Mouse (Mus musculus): ENCODE data around the gene Pou6f2. TPM values are rescaled to one million over a fixed set of nuclear protein-coding genes. Genes with fewer than 3 reads are reported as not detected.

The Pou6f2 gene
- polyA plus RNA-seq, 1 experiment from 2014 or later = 19.8 TPM

DNA sequence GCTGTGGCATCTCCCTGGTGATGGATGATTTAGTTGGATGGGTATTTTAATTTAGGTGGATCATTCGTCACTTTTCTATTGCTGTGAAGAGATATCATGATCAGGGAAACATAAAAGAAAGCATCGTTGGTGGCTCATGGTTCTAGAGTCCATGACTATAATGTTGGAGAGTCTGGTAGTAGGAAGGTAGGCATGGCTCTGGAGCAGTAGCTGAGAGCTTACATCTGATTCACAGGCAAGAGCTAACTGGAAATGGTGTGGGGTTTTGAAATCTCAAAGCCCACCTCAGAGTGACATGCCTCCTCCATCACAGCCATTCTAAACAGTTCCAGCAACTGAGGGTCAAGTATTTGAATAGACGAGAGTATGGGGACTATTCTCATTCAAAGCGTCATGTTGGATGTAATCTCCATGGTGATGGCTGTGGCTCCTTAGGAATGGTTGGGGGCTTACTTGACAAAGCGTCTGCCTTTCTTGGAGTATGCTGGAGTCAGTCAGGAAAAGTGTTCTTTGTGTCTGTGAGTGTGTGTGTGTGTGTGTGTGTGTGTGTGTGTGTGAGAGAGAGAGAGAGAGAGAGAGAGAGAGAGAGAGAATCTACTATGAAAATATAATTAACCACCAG is 115.0 kb downstream of the Pou6f2 start:
- peaks cover 14% of the 10 kb centered on the region for H3K4me1 ChIP-seq (ENCODE audit: control insufficient read depth, insufficient read depth, low read length)
- no peak overlapping the region for H3K4me2 ChIP-seq (ENCODE audit: low read length)
- no peaks in the 10 kb centered on the region for H3K36me3 ChIP-seq (ENCODE audit: control insufficient read depth, insufficient read depth, low read length)
- WGBS = 29% methylated on average over 5 of the region's 5 CpGs
- H3K9me3 ChIP-seq (replicated peaks; ENCODE audit: control insufficient read depth, low read length, poor library complexity, severe bottlenecking) = no peaks in the 10 kb centered on the region
- no peak overlapping the region for H3K9ac ChIP-seq (ENCODE audit: low read depth, low read length)
- no peak overlapping the region; the same call in 1 of the 2 replicates for H3K27ac ChIP-seq (ENCODE audit: low read length)
- ATAC-seq = peak; percentile 40; the same call in 1 of the 2 replicates
- H3K4me3 ChIP-seq (ENCODE audit: low read depth, low read length) = no peak overlapping the region
- H3K27me3 ChIP-seq (ENCODE audit: control insufficient read depth, insufficient read depth, low read depth, low read length) = no peaks in the 10 kb centered on the region

- Histone ChIP-seq H3K9ac (ENCODE audit: low read depth, low read length) (no peak overlapping the region), H3K4me1 (ENCODE audit: control insufficient read depth, insufficient read depth, low read length) (peaks cover 14% of the 10 kb centered on the region), H3K27me3 (ENCODE audit: control insufficient read depth, insufficient read depth, low read depth, low read length) (no peaks in the 10 kb centered on the region), H3K4me2 (ENCODE audit: low read length) (no peak overlapping the region), H3K9me3 (replicated peaks; ENCODE audit: control insufficient read depth, low read length, poor library complexity, severe bottlenecking) (no peaks in the 10 kb centered on the region), H3K36me3 (ENCODE audit: control insufficient read depth, insufficient read depth, low read length) (no peaks in the 10 kb centered on the region), H3K4me3 (ENCODE audit: low read depth, low read length) (no peak overlapping the region), H3K27ac (ENCODE audit: low read length) (peak overlapping the region; percentile 66)
- 1% methylated on average over 3 of the region's 3 CpGs for WGBS
- peak; percentile 96 for ATAC-seq
Observed at GRCm38 (mm10) chr13:18281084-18281483, 116.4 kb downstream of the Pou6f2 start.

GRCm38 (mm10) chr13:18253131-18253530 is 144.4 kb downstream of the Pou6f2 start:
- ATAC-seq = no peak
- H3K4me1 ChIP-seq (ENCODE audit: control insufficient read depth, insufficient read depth, low read length) = no peaks in the 10 kb centered on the region
- H3K4me2 ChIP-seq (ENCODE audit: low read length) = no peak overlapping the region
- H3K4me3 ChIP-seq (ENCODE audit: low read depth, low read length) = no peak overlapping the region
- no peaks in the 10 kb centered on the region for H3K27me3 ChIP-seq (ENCODE audit: control insufficient read depth, insufficient read depth, low read depth, low read length)
- H3K9me3 ChIP-seq (replicated peaks; ENCODE audit: control insufficient read depth, low read length, poor library complexity, severe bottlenecking) = no peaks in the 10 kb centered on the region
- no peaks in the 10 kb centered on the region for H3K36me3 ChIP-seq (ENCODE audit: control insufficient read depth, insufficient read depth, low read length)
- no peak overlapping the region for H3K9ac ChIP-seq (ENCODE audit: low read depth, low read length)
- 80% methylated on average over 3 of the region's 3 CpGs for WGBS
- no peak overlapping the region for H3K27ac ChIP-seq (ENCODE audit: low read length)

DNA sequence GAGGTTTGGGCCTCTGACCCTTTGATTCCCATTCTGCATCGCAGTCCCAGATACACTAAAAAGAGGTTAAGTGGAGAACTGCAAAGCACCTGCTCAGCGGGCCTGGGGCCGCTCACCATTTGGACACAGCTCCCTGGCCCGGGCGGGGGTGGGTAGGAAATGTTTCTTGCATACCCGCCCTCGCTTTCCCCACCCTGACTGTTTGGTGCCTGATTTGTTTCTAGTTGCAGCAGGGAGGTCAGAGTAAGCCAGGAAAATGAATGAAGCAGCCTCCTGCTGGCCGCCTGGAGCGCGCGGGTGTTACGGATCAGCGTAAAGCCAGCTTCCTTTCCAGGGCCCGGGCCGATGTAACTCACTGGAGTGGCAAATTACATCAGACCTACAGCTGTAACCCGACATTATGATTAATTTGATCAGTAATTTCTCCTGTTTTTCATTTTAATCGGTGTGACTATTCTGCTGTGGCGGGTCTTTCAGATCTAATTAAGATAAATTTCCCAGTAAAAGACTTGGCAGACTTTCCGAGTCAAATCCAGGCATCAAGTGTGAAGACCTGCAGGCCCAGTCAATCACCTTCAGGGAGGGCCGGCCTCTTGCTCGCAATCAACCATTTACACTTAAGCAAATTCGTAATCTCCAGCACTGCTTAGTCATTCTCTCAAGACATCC is 178.8 kb downstream of the Pou6f2 start:
- peak overlapping the region; percentile 53 for H3K4me2 ChIP-seq (ENCODE audit: low read length)
- 5% methylated on average over 22 of the region's 22 CpGs for WGBS
- H3K27me3 ChIP-seq (ENCODE audit: control insufficient read depth, insufficient read depth, low read depth, low read length) = no peaks in the 10 kb centered on the region
- peak; percentile 93 for ATAC-seq
- H3K4me1 ChIP-seq (ENCODE audit: control insufficient read depth, insufficient read depth, low read length) = peaks cover 4% of the 10 kb centered on the region; the same call in 1 of the 2 replicates
- peak overlapping the region; percentile 20; the same call in 1 of the 2 replicates for H3K4me3 ChIP-seq (ENCODE audit: low read depth, low read length)
- peak overlapping the region; percentile 61 for H3K9ac ChIP-seq (ENCODE audit: low read depth, low read length)
- H3K9me3 ChIP-seq (replicated peaks; ENCODE audit: control insufficient read depth, low read length, poor library complexity, severe bottlenecking) = no peaks in the 10 kb centered on the region
- no peaks in the 10 kb centered on the region for H3K36me3 ChIP-seq (ENCODE audit: control insufficient read depth, insufficient read depth, low read length)
- H3K27ac ChIP-seq (ENCODE audit: low read length) = no peak overlapping the region

- no peak for ATAC-seq
- no peaks in the 10 kb centered on the region for H3K9me3 ChIP-seq (replicated peaks; ENCODE audit: control insufficient read depth, low read length, poor library complexity, severe bottlenecking)
- no peak overlapping the region for H3K9ac ChIP-seq (ENCODE audit: low read depth, low read length)
- no peaks in the 10 kb centered on the region for H3K27me3 ChIP-seq (ENCODE audit: control insufficient read depth, insufficient read depth, low read depth, low read length)
- H3K27ac ChIP-seq (ENCODE audit: low read length) = no peak overlapping the region
- no peaks in the 10 kb centered on the region for H3K36me3 ChIP-seq (ENCODE audit: control insufficient read depth, insufficient read depth, low read length)
- WGBS = 95% methylated on average over 14 of the region's 14 CpGs
- no peak overlapping the region for H3K4me3 ChIP-seq (ENCODE audit: low read depth, low read length)
- H3K4me2 ChIP-seq (ENCODE audit: low read length) = no peak overlapping the region
- H3K4me1 ChIP-seq (ENCODE audit: control insufficient read depth, insufficient read depth, low read length) = no peaks in the 10 kb centered on the region
Observed at GRCm38 (mm10) chr13:18211242-18211641, 186.2 kb downstream of the Pou6f2 start.

DNA sequence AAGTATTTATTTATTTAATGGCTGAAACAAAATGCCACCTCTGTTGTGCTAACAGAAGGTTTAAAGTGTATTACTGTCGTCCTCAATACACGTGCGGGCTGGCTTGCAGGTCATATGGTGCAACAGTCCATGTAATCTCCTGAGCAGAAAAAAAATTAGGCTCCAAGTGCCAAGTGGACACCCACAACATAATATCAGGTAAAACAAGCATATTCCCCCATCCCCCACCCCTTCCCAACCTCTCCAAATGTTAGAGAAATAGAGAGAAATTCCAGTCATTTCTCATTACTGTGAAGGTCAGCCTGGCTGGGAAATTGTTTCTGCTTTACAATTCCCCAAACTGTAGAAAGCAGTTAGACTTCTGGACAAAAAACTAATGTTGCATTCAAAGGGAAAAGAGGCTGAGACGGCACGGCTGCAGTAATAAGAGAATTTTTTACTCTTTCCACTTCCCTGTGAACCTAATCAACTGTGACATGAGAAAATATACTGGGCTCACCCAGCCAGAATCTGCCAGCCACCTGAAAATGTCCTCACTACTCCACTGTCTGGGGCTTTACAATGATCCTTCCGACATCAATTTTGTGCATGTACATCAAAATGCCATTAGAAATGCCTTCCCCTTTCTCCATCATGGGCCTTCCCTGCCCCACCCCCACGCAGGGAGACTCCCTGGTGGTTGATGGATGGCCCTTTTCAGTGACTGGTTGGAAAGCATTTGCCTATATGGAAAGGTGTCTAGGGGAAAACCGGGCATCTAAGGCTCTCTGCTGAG is 192.8 kb downstream of the Pou6f2 start:
- WGBS = 34% methylated on average over 8 of the region's 8 CpGs
- no peak for ATAC-seq
- Histone ChIP-seq H3K27me3 (ENCODE audit: control insufficient read depth, insufficient read depth, low read depth, low read length) (no peaks in the 10 kb centered on the region), H3K4me1 (ENCODE audit: control insufficient read depth, insufficient read depth, low read length) (peaks cover 2% of the 10 kb centered on the region; the same call in 1 of the 2 replicates), H3K36me3 (ENCODE audit: control insufficient read depth, insufficient read depth, low read length) (no peaks in the 10 kb centered on the region), H3K27ac (ENCODE audit: low read length) (no peak overlapping the region), H3K9ac (ENCODE audit: low read depth, low read length) (no peak overlapping the region), H3K9me3 (replicated peaks; ENCODE audit: control insufficient read depth, low read length, poor library complexity, severe bottlenecking) (no peaks in the 10 kb centered on the region), H3K4me3 (ENCODE audit: low read depth, low read length) (no peak overlapping the region), H3K4me2 (ENCODE audit: low read length) (no peak overlapping the region)

DNA sequence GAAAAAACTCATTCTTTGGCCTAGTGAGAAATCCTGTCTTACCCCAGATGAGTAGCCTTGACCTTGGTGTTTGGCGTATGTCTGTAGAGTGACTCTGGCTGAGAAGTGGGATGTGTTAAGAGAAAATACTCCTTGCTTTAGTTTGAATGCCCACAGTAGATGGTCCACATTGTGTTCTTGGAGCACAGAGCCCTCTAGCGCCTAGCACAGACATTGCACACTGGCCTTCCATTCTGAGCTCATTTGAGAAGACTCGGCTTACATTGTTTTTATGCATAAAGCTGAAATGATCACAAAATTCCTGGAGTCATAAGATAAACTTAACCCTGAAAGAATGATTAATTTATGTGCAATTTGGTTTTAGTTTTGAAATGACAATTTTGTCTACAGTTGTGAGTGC is 223.5 kb downstream of the Pou6f2 start:
- no peaks in the 10 kb centered on the region for H3K36me3 ChIP-seq (ENCODE audit: control insufficient read depth, insufficient read depth, low read length)
- H3K4me2 ChIP-seq (ENCODE audit: low read length) = no peak overlapping the region
- no peak overlapping the region for H3K27ac ChIP-seq (ENCODE audit: low read length)
- H3K27me3 ChIP-seq (ENCODE audit: control insufficient read depth, insufficient read depth, low read depth, low read length) = no peaks in the 10 kb centered on the region
- WGBS = 47% methylated on average over 3 of the region's 3 CpGs
- no peak overlapping the region for H3K9ac ChIP-seq (ENCODE audit: low read depth, low read length)
- H3K4me3 ChIP-seq (ENCODE audit: low read depth, low read length) = no peak overlapping the region
- no peaks in the 10 kb centered on the region for H3K9me3 ChIP-seq (replicated peaks; ENCODE audit: control insufficient read depth, low read length, poor library complexity, severe bottlenecking)
- ATAC-seq = no peak
- H3K4me1 ChIP-seq (ENCODE audit: control insufficient read depth, insufficient read depth, low read length) = peaks cover 3% of the 10 kb centered on the region; the same call in 1 of the 2 replicates

DNA sequence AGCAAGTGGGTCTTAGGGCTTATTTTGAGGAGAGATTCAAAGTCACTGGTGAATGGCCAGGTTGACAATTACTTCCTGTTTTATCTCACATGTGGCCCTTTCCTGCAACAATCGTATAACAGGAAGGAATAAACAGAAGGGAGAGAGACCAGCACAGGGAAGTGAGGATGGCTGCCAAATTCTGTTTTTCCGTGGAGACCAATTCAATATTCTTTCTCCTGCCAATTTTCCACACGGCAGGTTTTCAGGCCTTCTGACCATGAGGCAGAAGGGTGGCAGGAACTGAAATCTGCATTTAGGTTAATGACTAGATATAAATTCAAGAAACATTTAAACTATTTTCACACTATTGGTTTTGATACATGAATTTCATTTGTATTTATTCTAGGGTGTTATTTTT is 224.5 kb downstream of the Pou6f2 start:
- WGBS = 51% methylated on average over 3 of the region's 3 CpGs
- no peak for ATAC-seq
- H3K27me3 ChIP-seq (ENCODE audit: control insufficient read depth, insufficient read depth, low read depth, low read length) = no peaks in the 10 kb centered on the region
- H3K36me3 ChIP-seq (ENCODE audit: control insufficient read depth, insufficient read depth, low read length) = no peaks in the 10 kb centered on the region
- peaks cover 3% of the 10 kb centered on the region; the same call in 1 of the 2 replicates for H3K4me1 ChIP-seq (ENCODE audit: control insufficient read depth, insufficient read depth, low read length)
- no peak overlapping the region for H3K27ac ChIP-seq (ENCODE audit: low read length)
- H3K9me3 ChIP-seq (replicated peaks; ENCODE audit: control insufficient read depth, low read length, poor library complexity, severe bottlenecking) = no peaks in the 10 kb centered on the region
- H3K9ac ChIP-seq (ENCODE audit: low read depth, low read length) = no peak overlapping the region
- no peak overlapping the region for H3K4me3 ChIP-seq (ENCODE audit: low read depth, low read length)
- no peak overlapping the region for H3K4me2 ChIP-seq (ENCODE audit: low read length)

DNA sequence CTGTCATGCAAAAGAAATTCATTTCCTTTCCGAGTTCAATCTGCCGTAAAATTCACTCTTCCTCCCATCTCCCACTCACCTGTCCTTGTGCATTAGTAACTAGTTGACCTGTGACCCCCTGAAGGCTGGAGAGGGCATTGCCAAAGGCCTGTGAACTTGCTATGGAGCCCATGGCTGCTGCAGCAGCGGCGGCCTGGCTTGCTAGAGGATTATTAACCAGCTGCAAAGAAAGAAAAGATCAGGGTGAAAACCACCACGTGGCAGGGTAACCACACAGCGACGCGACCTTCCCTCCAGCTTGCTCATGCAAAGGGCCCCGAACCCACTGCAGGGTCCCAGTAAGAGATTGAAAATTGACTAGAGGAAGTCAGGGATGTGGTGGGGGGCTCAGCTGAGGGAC is 225.2 kb downstream of the Pou6f2 start:
- Histone ChIP-seq H3K4me2 (ENCODE audit: low read length) (no peak overlapping the region), H3K9me3 (replicated peaks; ENCODE audit: control insufficient read depth, low read length, poor library complexity, severe bottlenecking) (no peaks in the 10 kb centered on the region), H3K9ac (ENCODE audit: low read depth, low read length) (no peak overlapping the region), H3K27ac (ENCODE audit: low read length) (no peak overlapping the region), H3K27me3 (ENCODE audit: control insufficient read depth, insufficient read depth, low read depth, low read length) (no peaks in the 10 kb centered on the region), H3K4me3 (ENCODE audit: low read depth, low read length) (no peak overlapping the region), H3K4me1 (ENCODE audit: control insufficient read depth, insufficient read depth, low read length) (peaks cover 3% of the 10 kb centered on the region; the same call in 1 of the 2 replicates), H3K36me3 (ENCODE audit: control insufficient read depth, insufficient read depth, low read length) (no peaks in the 10 kb centered on the region)
- no peak for ATAC-seq
- WGBS = 22% methylated on average over 9 of the region's 9 CpGs

Data from midbrain, embryonic 16.5 days (tissue).